Mouse (Mus musculus) heart, postnatal 36 days (tissue): ENCODE measurements around the gene Dab1. TPM values are rescaled to one million over a fixed set of nuclear protein-coding genes. Genes with fewer than 3 reads are reported as not detected.

ENCODE experiments used
- DNase-seq, 2 experiments: peaks; one replicate each; pipeline ENCODE4 v3.0.0; 2021 to 2022
- intact Hi-C: fragments of 180-260 bp; cut with DNase I; formaldehyde crosslinking; loops from one replicate; pipeline ENCODE4 v1.15.1; 2025
- total RNA-seq, 2 experiments: library from RNA; stranded (reverse); gene quantifications; 2 replicates each; pipeline ENCODE4 v1.2.3; 2021

Gene Dab1
- total RNA-seq, 2 experiments from 2014 or later = not detected

GRCm38 (mm10) chr4:104769602-104770001, 1150.4 kb downstream of the Dab1 start:
- DNase-seq = no peak
- intact Hi-C loops = no loop called here

DNA sequence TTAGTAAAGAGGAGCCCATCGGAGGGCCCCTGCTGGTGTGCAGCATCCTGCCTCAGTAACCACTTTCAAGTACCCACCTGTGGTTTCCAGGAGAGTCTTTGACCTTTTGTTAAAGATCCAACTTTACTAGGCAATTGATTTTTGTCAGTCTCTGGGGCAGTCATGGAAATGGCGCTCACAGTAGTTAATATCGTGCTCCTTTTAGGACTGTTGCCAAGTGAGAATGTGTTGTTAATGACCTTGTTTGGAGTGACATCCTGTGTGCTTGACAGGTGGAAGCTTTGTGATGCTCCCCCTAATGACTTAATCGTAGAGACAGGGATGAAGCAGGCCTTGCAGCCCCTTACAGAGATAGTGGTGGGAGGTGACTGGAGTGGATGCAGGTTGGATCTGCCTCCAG, 1151.2 kb downstream of the Dab1 start:
- intact Hi-C loops = no loop called here
- DNase-seq = no peak

DNA sequence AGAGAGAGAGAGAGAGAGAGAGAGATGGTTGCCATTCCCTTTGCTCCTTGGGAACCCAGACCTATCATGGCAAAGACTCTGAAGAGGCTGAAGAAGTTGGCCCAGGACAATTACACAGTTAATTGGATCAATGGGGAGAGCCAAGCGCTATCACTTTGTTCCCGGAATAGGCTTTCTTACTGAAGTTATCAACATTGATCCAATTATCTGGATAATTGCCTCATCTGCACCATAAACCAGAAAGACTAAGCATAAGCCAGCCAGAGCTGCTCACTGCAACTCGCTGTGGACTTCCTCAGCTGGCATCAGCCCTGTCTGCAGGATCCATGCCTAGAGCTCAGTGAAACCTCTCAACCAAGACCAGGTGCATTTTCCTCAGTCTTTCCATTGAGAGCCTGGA, 1156.4 kb downstream of the Dab1 start:
- no peak for DNase-seq
- intact Hi-C loops = no loop called here

DNA sequence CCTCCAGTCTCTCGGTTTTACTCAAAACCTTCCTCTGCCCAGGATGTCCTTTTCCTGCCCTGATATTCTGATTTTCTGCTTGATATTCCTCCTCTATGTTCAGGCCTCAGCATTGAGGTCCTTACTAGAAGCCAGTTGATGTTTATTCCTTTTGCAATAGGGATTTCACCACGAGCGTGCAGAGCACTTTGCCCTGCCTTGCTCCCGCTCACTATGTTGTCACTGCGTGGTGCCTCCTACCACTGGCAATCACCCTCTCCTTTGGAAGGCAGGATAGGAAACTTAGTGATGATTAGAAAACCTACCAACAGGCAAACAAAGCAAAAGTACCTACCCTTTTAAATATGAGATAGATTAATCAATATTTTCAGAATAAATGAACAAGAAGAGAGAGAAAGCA, 1160.3 kb downstream of the Dab1 start:
- intact Hi-C loops = no loop called here
- no peak for DNase-seq

DNA sequence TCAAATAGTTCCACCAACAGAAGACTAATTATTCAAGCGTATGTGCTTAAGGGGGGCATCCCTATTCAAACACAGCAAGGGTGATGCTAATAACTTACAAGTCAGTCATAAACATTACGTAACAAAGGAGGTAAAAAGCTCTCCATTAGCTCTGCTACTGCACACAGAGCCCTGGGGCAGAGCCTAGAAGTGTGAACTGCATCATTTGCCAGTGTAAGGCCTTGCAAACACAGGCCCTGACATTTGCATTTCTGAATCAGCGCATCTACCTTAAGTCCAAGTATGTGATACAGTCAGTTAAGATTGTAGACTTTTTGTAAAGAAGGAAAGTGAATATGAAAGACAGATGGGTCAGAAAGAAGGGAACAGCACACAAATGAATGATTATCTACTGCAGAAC, 1162.3 kb downstream of the Dab1 start:
- no peak for DNase-seq
- intact Hi-C loops = no loop called here

- intact Hi-C loops = no loop called here
- no peak for DNase-seq
Observed at GRCm38 (mm10) chr4:104782346-104782745, 1163.2 kb downstream of the Dab1 start.

GRCm38 (mm10) chr4:104792111-104792510, 1173.0 kb downstream of the Dab1 start:
- intact Hi-C loops = no loop called here
- no peak for DNase-seq
